Mouse (Mus musculus): Measurements from ENCODE around the gene Rnpep. TPM values are rescaled to one million over a fixed set of nuclear protein-coding genes. Genes with fewer than 3 reads are reported as not detected.
A peak's percentile ranks its signal among the peaks of the same experiment; 100 is the strongest.

Rnpep gene
- polyA plus RNA-seq, 1 experiment from 2014 or later = 229 TPM

GRCm38 (mm10) chr1:135280646-135281045 lies 3.2 kb downstream of the Rnpep start:
- H3K27ac ChIP-seq = peak overlapping the region; percentile 99; the same call in 1 of the 2 replicates
- H3K36me3 ChIP-seq (ENCODE audit: inconsistent target) = peaks cover 42% of the 10 kb centered on the region
- H3K4me3 ChIP-seq (ENCODE audit: inconsistent target) = peak overlapping the region; percentile 91; the same call in 1 of the 2 replicates
- peaks cover 74% of the 10 kb centered on the region for H3K79me2 ChIP-seq (ENCODE audit: inconsistent target)
- WGBS (ENCODE audit: missing documents) = 16% methylated on average over 9 of the region's 9 CpGs

GRCm38 (mm10) chr1:135271371-135271770 lies 12.5 kb downstream of the Rnpep start:
- Histone ChIP-seq H3K79me2 (ENCODE audit: inconsistent target) (peaks cover 42% of the 10 kb centered on the region; the same call in 1 of the 2 replicates), H3K36me3 (ENCODE audit: inconsistent target) (peaks cover 63% of the 10 kb centered on the region), H3K27ac (no peak overlapping the region), H3K4me3 (ENCODE audit: inconsistent target) (no peak overlapping the region)
- 91% methylated on average over 9 of the region's 9 CpGs for WGBS (ENCODE audit: missing documents)

GRCm38 (mm10) chr1:135267663-135268446 lies 16.0 kb downstream of the Rnpep start:
- Histone ChIP-seq H3K27ac (peak overlapping the region; percentile 77), H3K4me3 (ENCODE audit: inconsistent target) (no peak overlapping the region), H3K79me2 (ENCODE audit: inconsistent target) (peaks cover 18% of the 10 kb centered on the region; the same call in 1 of the 2 replicates), H3K36me3 (ENCODE audit: inconsistent target) (peaks cover 68% of the 10 kb centered on the region)
- 1% methylated on average over 10 of the region's 10 CpGs for WGBS (ENCODE audit: missing documents)

- H3K36me3 ChIP-seq (ENCODE audit: inconsistent target) = peaks cover 52% of the 10 kb centered on the region
Observed at GRCm38 (mm10) chr1:135265834-135266233, 18.1 kb downstream of the Rnpep start.

GRCm38 (mm10) chr1:135263316-135263715 lies 20.6 kb downstream of the Rnpep start:
- 86% methylated on average over 9 of the region's 9 CpGs for WGBS (ENCODE audit: missing documents)
- H3K36me3 ChIP-seq (ENCODE audit: inconsistent target) = peaks cover 39% of the 10 kb centered on the region

More at GRCm38 (mm10) chr1:135265834-135266233, 18.1 kb downstream of the Rnpep start:
- Histone ChIP-seq H3K4me3 (ENCODE audit: inconsistent target) (no peak overlapping the region), H3K27ac (peak overlapping the region; percentile 77), H3K79me2 (ENCODE audit: inconsistent target) (no peaks in the 10 kb centered on the region)
- 34% methylated on average over 5 of the region's 5 CpGs for WGBS (ENCODE audit: missing documents)

GRCm38 (mm10) chr1:135262329-135262728 lies 21.6 kb downstream of the Rnpep start:
- Histone ChIP-seq H3K79me2 (ENCODE audit: inconsistent target) (no peaks in the 10 kb centered on the region), H3K27ac (no peak overlapping the region), H3K36me3 (ENCODE audit: inconsistent target) (peaks cover 39% of the 10 kb centered on the region), H3K4me3 (ENCODE audit: inconsistent target) (no peak overlapping the region)
- WGBS (ENCODE audit: missing documents) = 60% methylated on average over 3 of the region's 3 CpGs

More at GRCm38 (mm10) chr1:135263316-135263715, 20.6 kb downstream of the Rnpep start:
- no peak overlapping the region for H3K4me3 ChIP-seq (ENCODE audit: inconsistent target)
- H3K79me2 ChIP-seq (ENCODE audit: inconsistent target) = no peaks in the 10 kb centered on the region
- H3K27ac ChIP-seq = no peak overlapping the region

- H3K79me2 ChIP-seq (ENCODE audit: inconsistent target) = no peaks in the 10 kb centered on the region
- WGBS (ENCODE audit: missing documents) = 86% methylated on average over 6 of the region's 6 CpGs
- peaks cover 32% of the 10 kb centered on the region for H3K36me3 ChIP-seq (ENCODE audit: inconsistent target)
- H3K27ac ChIP-seq = no peak overlapping the region
- no peak overlapping the region for H3K4me3 ChIP-seq (ENCODE audit: inconsistent target)
Observed at GRCm38 (mm10) chr1:135260931-135261330, 23.0 kb downstream of the Rnpep start.

GRCm38 (mm10) chr1:135259128-135259436 lies 24.8 kb downstream of the Rnpep start:
- no peak overlapping the region for H3K27ac ChIP-seq
- no peak overlapping the region for H3K4me3 ChIP-seq (ENCODE audit: inconsistent target)
- 4% methylated on average over 10 of the region's 10 CpGs for WGBS (ENCODE audit: missing documents)

GRCm38 (mm10) chr1:135258380-135259127 lies 25.3 kb downstream of the Rnpep start, which contains the start of gene Elf3:
Gene Elf3 (minus strand): TSS chr1:135258568.
- Histone ChIP-seq H3K36me3 (ENCODE audit: inconsistent target) (peaks cover 11% of the 10 kb centered on the region), H3K4me3 (ENCODE audit: inconsistent target) (no peak within 1 kb of the TSS), H3K27ac (no peak within 1 kb of the TSS), H3K79me2 (ENCODE audit: inconsistent target) (no peaks in the 10 kb centered on the region)
- 68% methylated on average over 19 of the region's 19 CpGs for WGBS (ENCODE audit: missing documents)

More at GRCm38 (mm10) chr1:135259128-135259436, 24.8 kb downstream of the Rnpep start:
- Histone ChIP-seq H3K36me3 (ENCODE audit: inconsistent target) (peaks cover 16% of the 10 kb centered on the region), H3K79me2 (ENCODE audit: inconsistent target) (no peaks in the 10 kb centered on the region)

GRCm38 (mm10) chr1:135256299-135256698 lies 27.6 kb downstream of the Rnpep start:
- no peaks in the 10 kb centered on the region for H3K36me3 ChIP-seq (ENCODE audit: inconsistent target)
- no peak overlapping the region for H3K4me3 ChIP-seq (ENCODE audit: inconsistent target)
- H3K27ac ChIP-seq = no peak overlapping the region
- WGBS (ENCODE audit: missing documents) = 91% methylated on average over 6 of the region's 6 CpGs
- H3K79me2 ChIP-seq (ENCODE audit: inconsistent target) = no peaks in the 10 kb centered on the region

GRCm38 (mm10) chr1:135252854-135253253 lies 31.0 kb downstream of the Rnpep start:
- H3K36me3 ChIP-seq (ENCODE audit: inconsistent target) = no peaks in the 10 kb centered on the region
- no peaks in the 10 kb centered on the region for H3K79me2 ChIP-seq (ENCODE audit: inconsistent target)
- H3K4me3 ChIP-seq (ENCODE audit: inconsistent target) = no peak overlapping the region
- H3K27ac ChIP-seq = no peak overlapping the region
- 66% methylated on average over 4 of the region's 4 CpGs for WGBS (ENCODE audit: missing documents)

GRCm38 (mm10) chr1:135251405-135251804 lies 32.5 kb downstream of the Rnpep start:
- 92% methylated on average over 8 of the region's 8 CpGs for WGBS (ENCODE audit: missing documents)
- H3K4me3 ChIP-seq (ENCODE audit: inconsistent target) = no peak overlapping the region
- no peaks in the 10 kb centered on the region for H3K36me3 ChIP-seq (ENCODE audit: inconsistent target)
- no peaks in the 10 kb centered on the region for H3K79me2 ChIP-seq (ENCODE audit: inconsistent target)
- H3K27ac ChIP-seq = no peak overlapping the region

- Histone ChIP-seq H3K79me2 (ENCODE audit: inconsistent target) (no peaks in the 10 kb centered on the region), H3K4me3 (ENCODE audit: inconsistent target) (no peak overlapping the region), H3K36me3 (ENCODE audit: inconsistent target) (no peaks in the 10 kb centered on the region), H3K27ac (no peak overlapping the region)
- WGBS (ENCODE audit: missing documents) = 78% methylated on average over 3 of the region's 3 CpGs
Observed at GRCm38 (mm10) chr1:135250706-135251105, 33.2 kb downstream of the Rnpep start.

- Histone ChIP-seq H3K4me3 (ENCODE audit: inconsistent target) (no peak overlapping the region), H3K27ac (no peak overlapping the region), H3K79me2 (ENCODE audit: inconsistent target) (no peaks in the 10 kb centered on the region), H3K36me3 (ENCODE audit: inconsistent target) (no peaks in the 10 kb centered on the region)
- WGBS (ENCODE audit: missing documents) = 32% methylated on average over 15 of the region's 15 CpGs
Observed at GRCm38 (mm10) chr1:135248434-135248850, 35.4 kb downstream of the Rnpep start.

- Histone ChIP-seq H3K36me3 (ENCODE audit: inconsistent target) (no peaks in the 10 kb centered on the region), H3K27ac (no peak overlapping the region), H3K4me3 (ENCODE audit: inconsistent target) (no peak overlapping the region), H3K79me2 (ENCODE audit: inconsistent target) (no peaks in the 10 kb centered on the region)
- WGBS (ENCODE audit: missing documents) = 92% methylated on average over 8 of the region's 8 CpGs
Observed at GRCm38 (mm10) chr1:135244014-135244413, 39.9 kb downstream of the Rnpep start.
